8 mouse cellular contexts compared by ENCODE assay signal in genomic region chr4:140665760-140666159, GRCm38 (mm10). TPM values are rescaled to one million over a fixed set of nuclear protein-coding genes. Genes with fewer than 3 reads are reported as not detected.
A peak's percentile ranks its signal among the peaks of the same experiment; 100 is the strongest.
DNase-seq lines count a peak whose midpoint lies in the region; ATAC-seq lines count a peak whose summit lies in the region.

Arhgef10l (minus strand) TSS chr4:140666012.

- no peak within 1 kb of the TSS for H3K4me3 ChIP-seq in intestine, embryonic 15.5 days (replicated peaks)
- H3K4me3 ChIP-seq in limb, embryonic 12.5 days (replicated peaks): no peak within 1 kb of the TSS
- no peak within 1 kb of the TSS for H3K4me3 ChIP-seq in neural tube, embryonic 14.5 days (ENCODE audit: low read depth, low read length)

- peaks cover 27% of the 10 kb centered on the region for H3K4me1 ChIP-seq in intestine, embryonic 15.5 days (replicated peaks)
- H3K4me1 ChIP-seq in limb, embryonic 12.5 days (replicated peaks): peaks cover 21% of the 10 kb centered on the region
- H3K4me1 ChIP-seq in neural tube, embryonic 14.5 days (ENCODE audit: control insufficient read depth, insufficient read depth, low read length): 0 out of 2 replicates have a peak, but pooled peaks cover 2% of the 10 kb centered on the region

- H3K9ac ChIP-seq in intestine, embryonic 15.5 days: no peak within 1 kb of the TSS
- no peak within 1 kb of the TSS for H3K9ac ChIP-seq in limb, embryonic 12.5 days (replicated peaks)
- H3K9ac ChIP-seq in neural tube, embryonic 14.5 days (replicated peaks; ENCODE audit: low read depth, low read length): no peak within 1 kb of the TSS

- peak; percentile 41 for DNase-seq in cerebellum, adult 11-12 months
- DNase-seq in cerebellum, adult 11 months: no peak
- DNase-seq in adrenal gland, postnatal 4 days (ENCODE audit: low spot score in 2 of 2): no peak
- no peak for DNase-seq in gastrocnemius, adult 18-20 months (ENCODE audit: low spot score)
- DNase-seq in embryo, embryonic 11 days: no peak

- 0 out of 2 replicates have a peak within 1 kb of the TSS, but pooled peaks have one; percentile 30 for H3K4me2 ChIP-seq in intestine, embryonic 15.5 days (replicated peaks)
- H3K4me2 ChIP-seq in limb, embryonic 12.5 days: no peak within 1 kb of the TSS
- H3K4me2 ChIP-seq in neural tube, embryonic 14.5 days (ENCODE audit: low read depth, low read length): no peak within 1 kb of the TSS

- H3K9me3 ChIP-seq in intestine, embryonic 15.5 days: no peaks in the 10 kb centered on the region
- H3K9me3 ChIP-seq in limb, embryonic 12.5 days: no peaks in the 10 kb centered on the region
- H3K9me3 ChIP-seq in neural tube, embryonic 14.5 days (ENCODE audit: control insufficient read depth, low read length): no peaks in the 10 kb centered on the region

- H3K27me3 ChIP-seq in intestine, embryonic 15.5 days (replicated peaks): no peaks in the 10 kb centered on the region
- H3K27me3 ChIP-seq in limb, embryonic 12.5 days: no peaks in the 10 kb centered on the region
- no peaks in the 10 kb centered on the region for H3K27me3 ChIP-seq in neural tube, embryonic 14.5 days (ENCODE audit: control insufficient read depth, insufficient read depth, low read length)

- 48% methylated on average over 11 of the region's 11 CpGs for WGBS in intestine, embryonic 15.5 days
- 66% methylated on average over 11 of the region's 11 CpGs for WGBS in limb, embryonic 12.5 days
- 72% methylated on average over 11 of the region's 11 CpGs for WGBS in neural tube, embryonic 14.5 days

- peak; percentile 95 for ATAC-seq in intestine, embryonic 15.5 days
- no peak for ATAC-seq in limb, embryonic 12.5 days (ENCODE audit: insufficient number of reproducible peaks, insufficient read depth, low FRiP score, low TSS enrichment, low read depth)
- ATAC-seq in neural tube, embryonic 14.5 days (ENCODE audit: low read depth): no peak

- no peaks in the 10 kb centered on the region for H3K36me3 ChIP-seq in intestine, embryonic 15.5 days
- H3K36me3 ChIP-seq in limb, embryonic 12.5 days: no peaks in the 10 kb centered on the region
- H3K36me3 ChIP-seq in neural tube, embryonic 14.5 days (ENCODE audit: control insufficient read depth, insufficient read depth, low read length): no peaks in the 10 kb centered on the region

- H3K27ac ChIP-seq in intestine, embryonic 15.5 days: peak within 1 kb of the TSS; percentile 18
- H3K27ac ChIP-seq in limb, embryonic 12.5 days: no peak within 1 kb of the TSS
- H3K27ac ChIP-seq in neural tube, embryonic 14.5 days (ENCODE audit: low read depth, low read length): no peak within 1 kb of the TSS

RNA-seq across cellular contexts. Expression of gene Arhgef10l, which starts in this region (rescaled TPM):
- 10 to 100 TPM; 30.2 to 37.8 TPM for total RNA-seq in adrenal gland, postnatal 4 days (2021)
- 10 to 100 TPM; 53.2 to 68.6 TPM for total RNA-seq in gastrocnemius, adult 18-20 months (2021)
- polyA plus RNA-seq in intestine, embryonic 15.5 days (2015; fragmentation: Nextera tagmentation; extraction: Ambion mirVana): 15.3 and 16.2 TPM in 2 replicates
- 18.1 and 20.0 TPM in 2 replicates for polyA plus RNA-seq in limb, embryonic 12.5 days (2016; fragmentation: Nextera tagmentation; extraction: Ambion mirVana)
- polyA plus RNA-seq in neural tube, embryonic 14.5 days (2014; fragmentation: Nextera tagmentation; extraction: Ambion mirVana): 18.8 and 24.4 TPM in 2 replicates
